Mouse (Mus musculus): ENCODE measurements at regions not wholly inside any gene's neighbourhood (a gene's known extent, or its start where the extent isn't known, plus 50 kb on each side); places are given as distances from the start of the nearest gene placed in this dataset.

DNA sequence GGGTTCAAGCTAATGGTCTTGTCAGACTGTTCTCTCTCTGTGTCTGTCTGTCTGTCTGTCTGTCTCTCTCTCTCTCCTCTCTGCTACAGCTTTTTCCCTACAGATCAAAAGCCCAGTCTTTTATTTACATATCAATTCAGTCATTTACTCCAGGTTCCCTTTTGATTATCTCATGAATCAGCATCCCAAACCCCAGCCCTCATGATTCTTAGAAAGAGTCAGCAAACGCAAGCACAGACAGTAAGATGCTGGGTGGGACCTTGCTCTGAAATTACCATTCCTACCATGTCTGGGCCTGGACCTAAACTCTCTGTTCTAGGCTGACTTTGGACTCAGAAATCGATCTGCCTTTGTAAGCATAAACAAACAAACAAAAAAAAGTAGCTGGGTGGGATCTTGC, 218.0 kb downstream of the Lrig3 start:
- no peak for TF ChIP-seq CTCF (IDR thresholded peaks at IDR 0.05; ENCODE audit: low read depth, low read length)
- no peak for TF ChIP-seq EP300 (IDR thresholded peaks at IDR 0.05; ENCODE audit: insufficient read depth, low read depth, low read length)
- TF ChIP-seq POLR2A (IDR thresholded peaks at IDR 0.05; ENCODE audit: insufficient read depth, low read length), result no peak

All from ES-Bruce4 (cell line).